Mouse (Mus musculus): ENCODE measurements at regions not wholly inside any gene's neighbourhood (a gene's known extent, or its start where the extent isn't known, plus 50 kb on each side); places are given as distances from the start of the nearest gene placed in this dataset.

- TF ChIP-seq POLR2A (IDR thresholded peaks at IDR 0.05; ENCODE audit: low read depth, low read length) (no peak), CTCF (IDR thresholded peaks at IDR 0.05; ENCODE audit: extremely low read depth, insufficient read depth, insufficient read length, insufficient replicate concordance) (no peak)
Measured at GRCm38 (mm10) chr15:62470683-62471331, 1374.2 kb downstream of the Gsdmc2 start.

All from spleen, adult 2 months (tissue).